Mouse (Mus musculus): ENCODE results near the gene Atp1a2.
A peak's percentile ranks its signal among the peaks of the same experiment; 100 is the strongest.

Atp1a2 gene

DNA sequence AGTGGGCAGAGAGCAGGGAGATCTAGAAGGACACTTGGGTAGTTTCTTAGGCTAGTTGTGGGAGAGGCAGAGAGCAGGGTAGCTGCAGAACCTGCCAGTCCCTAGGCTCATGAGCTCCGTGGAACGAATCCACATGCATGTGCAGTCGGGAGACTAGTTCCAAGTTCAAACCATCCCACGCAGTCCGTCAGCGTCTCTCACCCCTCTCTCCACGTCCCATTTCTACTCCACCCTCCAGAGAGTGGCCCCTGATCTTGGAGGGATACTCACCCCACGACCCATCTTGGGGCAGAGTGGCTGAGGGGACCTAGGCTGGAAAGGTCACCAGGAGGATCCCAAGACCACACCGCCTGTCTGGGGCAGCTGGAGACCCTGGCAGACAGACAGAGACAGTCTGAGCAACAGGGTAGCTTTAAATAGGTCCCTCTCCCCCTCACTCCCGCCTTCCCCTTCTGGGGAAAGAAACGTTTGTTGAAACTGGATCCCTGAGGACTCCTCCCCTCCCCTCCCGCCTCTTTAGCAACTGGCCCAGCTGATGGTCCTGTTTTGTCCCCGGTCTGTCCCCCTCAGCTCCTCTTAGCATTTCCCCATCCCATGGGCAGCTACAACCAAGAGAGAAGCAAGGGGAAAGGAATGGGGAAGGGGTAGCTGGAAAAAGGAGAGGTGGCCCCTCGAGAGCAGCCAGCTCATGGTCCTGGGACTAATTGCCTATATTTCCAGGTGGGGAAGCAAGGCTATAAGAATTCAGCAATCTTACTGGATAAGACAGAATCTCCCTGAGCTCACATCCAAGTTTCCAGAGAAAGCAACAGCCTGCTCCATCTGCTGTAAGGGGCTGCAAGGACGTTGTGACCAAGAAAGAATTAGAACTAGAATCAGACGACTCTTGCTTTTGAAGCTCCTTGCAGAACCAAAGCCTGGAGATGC, at the start of gene Atp1a2:
TSS of gene Atp1a2 (minus strand) at position 454 of the 927 bp plus-strand sequence.
- DNase-seq (ENCODE audit: low spot score in 2 of 2): peak in 1 of 2 experiments; percentile 73

DNA sequence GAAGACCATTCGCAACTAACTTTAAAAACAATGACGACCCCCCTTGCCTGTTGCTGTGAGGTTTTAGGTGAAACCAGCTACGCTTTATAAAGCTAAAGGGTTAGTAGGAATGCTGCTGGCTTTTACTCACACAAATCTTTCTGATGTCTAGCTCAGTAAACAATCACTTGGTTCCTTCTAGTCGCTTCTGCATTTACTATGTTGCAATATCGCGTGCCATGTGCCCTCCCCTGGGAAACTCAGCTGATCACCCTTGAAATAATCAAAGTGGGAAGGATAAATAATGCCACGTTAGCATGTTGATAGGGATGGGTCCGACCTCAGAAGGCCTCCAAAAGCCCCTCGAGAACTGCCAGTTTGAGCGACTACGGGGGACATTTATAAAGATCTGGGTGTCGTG, 49.5 kb upstream of the Atp1a2 start:
- no peak for DNase-seq (ENCODE audit: low spot score in 2 of 2)

DNA sequence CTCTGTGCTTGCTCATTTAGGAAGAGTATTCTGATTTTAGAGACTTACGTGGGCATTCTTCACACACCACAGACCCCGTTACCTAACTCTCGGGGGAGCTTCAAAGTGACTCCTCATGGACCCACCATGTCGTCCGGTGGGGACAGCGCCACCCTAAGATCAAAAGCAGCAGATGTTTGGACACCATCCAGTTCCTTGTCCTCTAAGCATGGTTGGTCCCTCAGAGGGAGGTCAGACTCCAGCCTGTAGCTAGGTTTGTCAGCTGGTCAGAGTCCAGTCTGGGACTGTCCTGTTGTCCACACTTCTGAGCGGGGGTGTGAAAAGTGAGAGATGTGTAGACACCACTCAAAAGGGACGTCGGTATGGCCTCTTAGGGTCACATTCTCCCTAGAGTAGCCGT, 48.8 kb upstream of the Atp1a2 start:
- DNase-seq (ENCODE audit: low spot score in 2 of 2): no peak

DNA sequence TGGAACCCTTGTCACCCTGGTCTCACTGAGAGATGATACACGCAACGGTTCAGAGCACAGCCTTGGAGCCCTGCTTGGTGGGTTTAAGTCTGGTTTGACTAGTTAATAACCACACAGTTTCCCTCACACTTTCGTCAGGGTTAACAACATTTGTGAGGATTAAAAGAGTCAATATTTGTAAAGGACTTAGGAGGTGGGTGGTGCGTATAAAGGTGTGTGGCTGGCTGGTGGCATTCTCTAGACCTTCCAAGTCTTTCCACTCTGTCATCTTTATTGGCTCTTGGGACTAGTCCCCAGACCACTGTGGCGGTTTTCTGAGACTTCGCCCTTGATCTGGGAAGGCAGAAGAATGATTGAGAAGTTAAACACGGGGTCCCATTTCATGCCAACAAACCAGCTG, 47.0 kb upstream of the Atp1a2 start:
- DNase-seq (ENCODE audit: low spot score in 2 of 2): no peak

DNA sequence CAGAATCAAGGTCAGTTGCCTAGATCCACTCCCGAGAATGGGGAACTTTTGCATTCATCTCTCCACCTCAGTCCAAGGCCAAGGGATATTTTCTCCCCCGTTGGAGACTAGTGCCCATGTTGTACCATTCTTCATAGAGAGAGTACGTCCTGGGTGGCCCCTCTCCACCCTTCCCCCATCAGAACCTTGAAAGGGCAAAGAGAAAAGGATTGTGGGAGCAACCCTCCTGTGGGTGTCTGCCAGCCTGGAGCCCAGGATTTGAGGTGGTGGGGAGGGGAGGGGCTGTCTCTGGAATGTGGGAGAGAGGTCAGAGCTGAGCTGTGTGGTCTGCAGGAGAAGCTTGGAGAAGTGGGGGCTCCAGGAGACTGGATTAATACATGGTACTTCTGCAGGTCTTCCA, 46.0 kb upstream of the Atp1a2 start:
- DNase-seq (ENCODE audit: low spot score in 2 of 2): no peak

DNA sequence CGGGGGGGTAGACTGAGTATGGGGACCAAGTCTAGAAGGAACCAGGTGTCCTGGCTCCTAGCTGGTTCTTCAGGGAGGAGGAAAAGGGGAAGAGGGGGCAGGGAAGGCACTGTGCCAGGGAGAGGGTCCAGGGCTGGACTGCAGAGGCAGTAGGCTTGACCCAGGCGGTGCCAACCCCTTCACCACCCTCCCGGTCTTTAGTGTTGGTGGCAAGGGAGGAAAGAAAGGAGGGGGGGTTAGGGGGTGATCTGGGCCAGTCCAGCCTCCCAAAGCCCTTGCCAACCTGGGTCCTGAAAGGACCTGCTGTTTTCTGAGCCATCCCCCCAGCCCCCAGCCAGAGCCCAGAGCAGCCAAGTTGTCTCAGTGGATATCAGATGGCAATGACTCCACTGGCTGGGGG, 44.9 kb upstream of the Atp1a2 start:
- peak in 1 of 2 experiments; percentile 63 for DNase-seq (ENCODE audit: low spot score in 2 of 2)

DNA sequence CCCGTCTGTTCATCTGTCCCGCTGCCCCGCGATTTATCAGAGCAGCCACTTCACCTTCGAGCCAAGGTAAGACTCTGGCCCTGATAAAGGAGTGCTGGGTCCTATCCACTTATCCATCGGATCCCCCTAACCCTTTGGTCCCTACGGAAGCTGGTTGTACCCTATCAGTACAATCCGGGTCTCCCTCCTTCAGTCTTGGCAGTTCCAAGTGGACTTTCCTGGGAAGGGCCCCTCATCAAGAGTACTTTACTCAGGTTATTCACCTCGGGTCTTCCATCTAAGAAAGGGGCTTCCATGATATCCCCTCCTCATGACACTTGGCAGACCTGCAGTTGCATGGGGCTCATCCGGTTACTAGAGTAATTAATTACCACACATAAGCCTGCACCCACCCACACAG, 43.5 kb upstream of the Atp1a2 start:
- no peak for DNase-seq (ENCODE audit: low spot score in 2 of 2)

DNA sequence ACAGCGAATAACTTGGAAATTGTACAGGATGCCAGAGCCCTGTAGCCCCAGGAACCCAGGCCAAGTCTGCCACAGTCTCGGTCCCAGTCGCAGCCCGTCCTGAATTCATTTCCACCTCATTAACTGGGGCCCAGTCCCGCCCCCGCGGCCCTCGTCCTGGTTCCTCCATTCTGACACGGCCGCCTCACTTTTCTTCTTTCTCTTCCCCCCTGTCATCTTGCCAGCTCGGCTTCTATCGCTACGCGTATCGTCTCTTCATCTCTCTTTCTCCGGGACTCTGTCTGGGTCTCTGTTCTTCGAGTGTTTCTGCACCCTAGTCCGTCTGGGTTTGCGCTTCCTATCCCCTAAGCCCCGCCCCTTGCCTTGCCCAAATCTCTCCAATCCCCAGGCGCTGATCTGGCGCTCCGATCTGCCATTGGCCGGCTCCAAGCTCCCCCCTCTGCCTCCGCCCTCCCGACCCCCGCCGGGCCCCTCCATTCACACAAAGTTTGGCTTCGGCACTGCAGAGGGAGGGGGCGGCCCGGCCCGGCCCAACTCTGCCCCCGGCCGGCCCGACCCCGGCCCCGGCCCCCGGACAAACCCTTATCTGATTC, 43.0 kb upstream of the Atp1a2 start, which contains the start of gene Kcnj10:
TSS of gene Kcnj10 (plus strand) at position 482 of the 593 bp plus-strand sequence.
- DNase-seq (ENCODE audit: low spot score in 2 of 2): peak; percentile 72 to 80

DNA sequence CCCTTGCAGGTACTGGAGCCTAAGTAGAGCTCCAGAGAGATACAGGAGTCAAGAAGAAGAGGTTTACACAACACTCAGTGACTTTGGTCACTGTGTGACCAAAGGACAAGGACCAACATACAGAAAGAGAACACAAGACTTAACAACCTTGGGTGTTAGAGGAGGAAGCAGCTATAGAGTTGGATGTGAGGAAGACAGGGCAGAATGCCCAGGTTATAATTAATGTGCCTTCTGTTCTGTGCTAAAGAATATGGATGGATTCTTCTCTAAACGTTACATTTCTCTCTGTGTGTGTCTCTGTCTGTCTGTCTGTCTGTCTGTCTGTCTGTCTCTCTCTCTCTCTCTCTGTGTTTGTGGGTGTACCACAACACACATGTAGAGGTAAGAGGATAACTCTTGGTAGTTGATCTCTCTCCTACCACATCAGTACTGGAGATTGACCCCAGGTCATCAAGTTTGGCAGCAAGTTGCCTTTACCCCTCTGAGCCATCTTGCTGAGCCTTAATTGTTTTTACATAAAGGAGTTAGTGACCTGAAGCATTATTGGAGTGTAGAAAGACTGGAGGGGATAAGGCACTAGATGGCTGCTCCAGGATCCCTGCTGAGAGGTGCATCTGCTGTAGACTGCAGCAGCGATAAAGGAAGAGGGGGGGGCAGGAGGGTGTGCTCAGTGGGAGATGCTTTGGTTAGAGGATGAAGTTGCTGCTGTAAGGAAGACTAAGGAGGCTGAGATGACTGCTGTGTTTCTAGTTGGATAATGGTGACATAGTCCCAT, 39.7 kb upstream of the Atp1a2 start:
- DNase-seq (ENCODE audit: low spot score in 2 of 2): no peak

DNA sequence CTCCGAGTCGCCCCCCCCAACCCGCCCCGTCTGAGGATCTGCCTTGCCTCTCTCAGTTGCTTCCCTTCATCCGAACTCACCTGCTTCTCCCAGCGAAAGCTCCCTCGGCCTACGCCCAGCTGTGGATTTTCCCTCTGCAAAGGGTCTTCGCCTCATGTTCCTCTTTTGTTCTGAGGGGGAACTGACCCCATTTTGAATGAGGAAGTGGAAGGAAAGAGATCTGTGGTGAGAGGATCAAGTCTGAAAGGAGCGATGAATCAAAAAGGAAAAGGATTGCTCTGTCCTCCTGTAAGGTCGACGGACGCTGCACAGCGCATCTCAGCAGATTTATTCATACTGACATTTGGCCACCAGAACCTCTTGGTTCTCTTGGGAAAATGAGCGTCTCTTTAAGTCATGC, 37.9 kb upstream of the Atp1a2 start:
- no peak for DNase-seq (ENCODE audit: low spot score in 2 of 2)

DNA sequence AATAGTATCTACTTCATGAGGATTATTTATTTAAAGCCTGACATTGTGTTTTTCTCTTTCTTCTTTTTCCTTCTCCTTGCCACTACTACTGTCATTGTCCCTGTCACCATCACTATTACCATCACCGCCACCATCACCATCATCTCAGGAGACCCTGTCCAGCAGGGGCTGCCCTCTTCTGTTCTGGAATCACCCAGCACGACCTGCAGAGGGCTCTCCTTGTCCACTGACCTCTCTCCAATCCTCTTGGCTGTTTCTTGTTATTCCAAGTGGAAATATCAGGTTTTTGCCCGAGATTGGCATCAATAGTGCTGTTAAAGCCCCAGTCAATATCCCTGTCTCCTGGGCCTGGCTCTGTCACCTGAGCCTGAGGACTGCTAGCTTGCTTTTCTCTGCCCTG, 35.6 kb upstream of the Atp1a2 start:
- no peak for DNase-seq (ENCODE audit: low spot score in 2 of 2)

DNA sequence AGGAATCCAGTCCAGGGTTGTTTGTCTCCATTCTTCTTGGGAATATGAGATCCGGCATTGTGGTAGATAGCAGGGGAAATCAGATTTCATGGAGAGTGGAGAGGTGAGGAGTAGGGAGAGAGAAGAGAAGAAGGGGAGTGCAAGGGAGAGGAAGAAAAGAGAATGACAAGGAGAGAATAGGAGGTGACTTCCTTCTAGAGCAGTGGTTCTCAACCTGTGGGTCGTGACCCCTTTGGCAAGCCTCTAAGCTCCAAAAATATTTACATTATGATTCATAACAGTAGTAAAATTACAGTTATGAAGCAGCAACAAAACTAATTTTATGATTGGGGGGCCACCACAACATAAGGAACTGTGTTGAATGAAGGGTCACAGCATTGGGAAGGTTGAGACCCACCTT, 35.1 kb upstream of the Atp1a2 start:
- DNase-seq (ENCODE audit: low spot score in 2 of 2): no peak

DNA sequence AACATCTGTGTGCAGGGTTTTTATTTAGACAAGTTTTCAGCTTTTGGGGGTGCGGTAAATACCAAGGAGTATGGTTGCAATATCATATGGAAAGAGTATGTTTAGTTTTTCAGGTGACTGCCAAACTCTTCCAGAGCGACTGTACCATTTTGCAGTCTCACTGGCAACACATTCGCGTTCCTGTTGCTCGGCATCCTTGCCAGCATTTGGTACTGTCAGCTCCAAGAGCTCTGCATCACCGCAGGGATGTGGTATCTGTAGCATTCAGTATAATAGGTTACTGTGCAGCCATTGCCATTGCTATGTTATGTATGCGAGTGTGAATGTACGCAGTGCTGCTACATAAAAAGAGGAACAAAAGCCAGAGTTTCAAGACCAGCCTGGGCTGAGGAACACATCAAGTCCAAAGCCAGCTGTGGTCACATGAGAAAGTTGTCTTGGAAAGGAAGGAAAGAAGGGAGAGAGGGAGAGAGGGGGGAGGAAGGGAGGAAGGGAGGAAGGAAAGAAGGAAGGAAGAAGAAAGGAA, 33.6 kb upstream of the Atp1a2 start:
- no peak for DNase-seq (ENCODE audit: low spot score in 2 of 2)

DNA sequence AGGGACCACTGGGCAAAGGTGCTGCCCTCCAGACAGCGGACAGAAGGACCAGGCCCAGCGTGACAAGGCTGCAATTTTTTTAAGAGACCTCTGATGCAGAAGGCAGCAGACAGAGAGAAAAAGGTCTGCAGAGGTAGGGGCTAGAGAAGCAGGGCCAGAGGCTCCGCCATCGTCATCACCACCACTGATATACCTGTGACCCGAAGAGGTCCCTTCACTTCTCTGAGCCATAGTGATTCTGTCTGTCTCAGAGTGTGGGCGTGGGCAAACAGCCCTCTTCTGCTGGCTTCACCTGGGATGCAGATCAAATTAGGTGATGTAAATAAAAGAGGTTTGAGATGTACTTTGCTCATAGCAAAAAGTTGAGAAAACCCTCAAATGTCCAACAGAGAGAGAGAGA, 31.8 kb upstream of the Atp1a2 start:
- DNase-seq (ENCODE audit: low spot score in 2 of 2): no peak

DNA sequence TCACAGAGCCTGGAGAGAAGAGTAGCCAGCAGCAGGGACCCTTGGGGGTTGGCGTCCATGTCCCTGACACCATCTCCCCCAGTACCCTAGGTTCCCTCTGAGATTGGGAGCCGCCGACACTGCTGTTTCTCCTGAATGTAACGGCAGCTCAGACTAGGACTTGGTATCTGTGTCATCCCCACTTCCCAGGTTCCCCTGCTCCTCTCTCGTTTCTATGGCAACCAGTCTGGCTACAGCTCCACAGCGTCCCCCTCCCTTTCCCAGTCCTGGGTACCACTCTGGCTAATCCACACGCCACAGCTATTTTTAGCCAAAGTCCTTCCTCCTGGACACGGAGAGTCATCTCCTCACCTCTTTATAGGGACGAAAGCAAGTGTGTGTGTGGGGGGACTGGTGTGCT, 31.3 kb upstream of the Atp1a2 start, which contains the start of gene Kcnj9:
TSS of gene Kcnj9 (minus strand) at position 188 of the 400 bp plus-strand sequence.
- DNase-seq (ENCODE audit: low spot score in 2 of 2): peak; percentile 77 to 87

DNA sequence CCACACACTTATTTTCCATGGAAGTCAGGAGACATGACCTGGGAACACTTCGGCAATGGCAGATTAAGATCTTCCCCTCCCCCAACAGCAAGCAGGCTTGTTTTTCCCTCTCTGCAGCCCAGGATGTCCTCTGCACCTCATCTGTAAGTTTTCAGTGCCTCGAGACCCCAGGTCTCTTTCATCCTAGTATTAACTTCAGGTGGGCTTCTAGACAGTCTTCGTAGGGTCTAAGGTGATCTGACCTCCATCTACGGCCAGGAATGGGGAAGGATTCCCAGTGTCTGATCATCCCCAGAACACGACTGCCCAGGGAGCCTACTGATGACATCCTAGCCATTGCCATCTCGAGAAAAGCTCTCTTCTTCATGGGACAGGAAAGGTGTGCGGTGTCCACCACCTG, 30.6 kb upstream of the Atp1a2 start:
- DNase-seq (ENCODE audit: low spot score in 2 of 2): no peak

DNA sequence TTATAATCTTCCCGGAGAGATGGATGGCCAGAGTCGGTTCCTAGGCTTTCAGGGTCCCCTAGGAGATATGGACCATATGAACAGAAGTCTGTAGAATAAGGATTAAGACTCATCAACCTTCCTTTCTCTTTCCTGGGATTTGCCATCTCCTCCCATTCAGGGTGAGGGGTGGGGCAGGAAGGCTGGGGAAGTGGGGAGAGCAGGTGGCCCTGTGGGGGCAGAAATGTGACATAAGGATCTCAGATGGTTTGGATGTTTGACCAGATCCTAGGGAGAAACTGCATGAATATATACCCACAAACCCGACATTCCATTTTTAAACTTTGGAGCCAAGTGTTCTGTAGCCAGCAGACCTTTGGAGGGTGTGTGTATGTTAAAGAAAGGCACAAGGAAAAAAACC, 30.2 kb upstream of the Atp1a2 start:
- DNase-seq (ENCODE audit: low spot score in 2 of 2): no peak

DNA sequence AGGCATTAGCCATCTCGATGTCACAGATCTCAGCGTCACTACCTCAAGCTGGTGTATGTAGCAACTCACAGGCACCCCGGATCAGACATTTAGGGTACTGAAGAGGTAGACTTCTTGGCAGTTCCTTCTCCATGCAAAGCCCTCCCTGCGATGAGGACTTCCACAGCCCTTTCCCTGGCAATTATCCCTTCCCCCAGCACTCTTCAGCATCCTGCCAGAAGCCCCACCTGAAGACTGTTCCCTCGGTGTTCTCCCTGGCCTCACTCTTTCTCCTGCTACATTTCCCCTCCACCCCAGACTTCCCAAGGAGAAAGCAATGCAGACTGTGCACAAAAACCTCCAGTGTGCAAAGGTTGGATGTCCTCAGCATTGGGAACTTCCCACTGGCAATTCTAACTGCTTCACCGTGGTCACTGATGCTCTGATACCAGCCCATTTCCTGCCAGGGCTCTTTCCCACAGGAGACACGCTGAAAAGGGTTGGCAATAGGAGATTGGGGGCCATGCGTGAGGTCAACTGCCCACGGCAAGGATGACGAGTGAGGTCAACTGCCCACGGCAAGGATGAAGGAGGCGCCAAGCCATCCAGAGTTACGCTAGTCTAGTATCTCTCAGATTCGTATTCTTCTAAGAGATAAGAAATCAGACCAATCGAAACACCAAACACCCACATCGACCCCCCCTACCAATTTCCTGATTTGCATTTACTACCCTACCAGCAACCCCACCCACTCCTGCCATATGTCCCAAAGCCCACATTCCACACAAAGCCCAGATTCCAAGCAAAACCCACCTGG, 29.5 kb upstream of the Atp1a2 start:
- DNase-seq (ENCODE audit: low spot score in 2 of 2): no peak

DNA sequence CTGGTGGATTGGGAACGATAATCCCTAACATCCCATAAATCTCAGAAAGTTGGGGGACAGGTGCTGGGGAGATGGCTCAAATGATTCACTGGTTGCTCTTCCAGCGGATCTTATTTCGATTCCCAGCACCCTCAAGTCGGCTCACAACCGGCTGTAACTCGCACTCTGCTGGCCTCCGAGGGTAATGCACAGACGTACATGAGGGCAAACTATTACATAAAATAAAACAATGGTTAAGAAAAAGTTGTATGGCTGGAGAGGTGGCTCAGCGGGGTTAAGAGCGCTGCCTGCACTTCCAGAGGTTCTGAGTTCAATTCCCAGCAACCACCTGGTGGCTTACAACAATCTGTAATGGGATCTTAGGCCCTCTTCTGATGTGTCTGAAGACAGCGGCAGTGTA, 28.8 kb upstream of the Atp1a2 start:
- DNase-seq (ENCODE audit: low spot score in 2 of 2): no peak

DNA sequence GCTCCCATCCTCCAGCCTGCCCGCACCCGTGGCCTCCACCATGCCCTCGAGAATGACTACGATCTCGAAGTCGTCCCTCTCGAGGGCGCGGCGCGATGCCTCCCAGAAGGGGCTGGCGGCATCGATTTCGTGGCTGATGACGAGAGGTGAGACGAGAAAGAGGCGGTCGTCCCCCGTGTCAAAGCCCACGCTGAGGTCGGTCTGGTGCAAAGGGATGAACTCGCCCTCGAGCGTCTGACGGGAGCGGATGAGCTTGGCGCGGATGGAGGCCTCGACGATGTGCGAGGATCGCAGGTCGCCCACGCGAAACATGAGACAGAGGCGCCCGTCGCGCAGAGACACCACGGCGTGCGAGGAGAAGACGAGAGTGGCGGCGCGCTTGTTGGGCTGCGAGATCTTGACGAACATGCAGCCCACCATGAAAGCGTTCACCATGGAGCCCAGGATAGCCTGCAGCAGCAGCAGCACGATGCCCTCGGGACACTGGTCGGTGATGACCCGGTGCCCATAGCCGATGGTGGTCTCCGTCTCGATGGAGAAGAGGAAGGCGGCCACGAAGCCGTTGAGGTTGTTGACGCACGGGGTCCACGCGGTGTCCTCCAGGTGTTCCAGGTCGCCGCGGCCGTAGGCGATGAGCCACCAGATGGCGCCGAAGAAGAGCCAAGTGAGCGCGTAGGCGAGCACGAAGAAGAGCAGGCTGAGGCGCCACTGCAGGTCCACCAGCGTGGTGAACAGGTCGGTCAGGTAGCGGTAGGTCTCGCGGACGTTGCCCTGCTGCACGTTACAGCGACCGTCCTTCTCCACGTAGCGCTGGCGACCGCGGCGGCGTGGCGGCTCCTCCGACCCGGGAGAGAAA, 28.0 kb upstream of the Atp1a2 start:
- peak in 1 of 2 experiments; percentile 70 for DNase-seq (ENCODE audit: low spot score in 2 of 2)

Data from frontal cortex, postnatal 36 days (tissue).